Mouse (Mus musculus) lung, adult 2 months (tissue): ENCODE data around the gene Nudt3. TPM values are rescaled to one million over a fixed set of nuclear protein-coding genes. Genes with fewer than 3 reads are reported as not detected.

Experiments
- DNase-seq: peaks from one replicate; pipeline ENCODE4 v3.0.0; 2022
- H3K4me1 ChIP-seq: fragments of 200-500 bp; 2 replicates; pipeline ENCODE4 v1.6.1; 2011; ENCODE audit warnings: low read length; ENCODE audit not compliant: control insufficient read depth, insufficient read depth
- H3K4me3 ChIP-seq: fragments of 200-500 bp; replicated peaks from 2 replicates; pipeline ENCODE3; 2011; ENCODE audit warnings: low read depth, mild to moderate bottlenecking, control low read depth, low read length; ENCODE audit errors: extremely low read depth
- CTCF ChIP-seq: fragments of 200-500 bp; IDR thresholded peaks from 2 replicates; pipeline ENCODE4 v1.5.1; 2011; ENCODE audit warnings: mild to moderate bottlenecking, low read length, control low read depth; ENCODE audit not compliant: insufficient read depth
- POLR2A ChIP-seq: fragments of 200-500 bp; IDR thresholded peaks from 2 replicates; pipeline ENCODE4 v1.6.1; 2011; ENCODE audit warnings: low read depth, mild to moderate bottlenecking, control low read depth, low read length, borderline replicate concordance; ENCODE audit errors: extremely low read depth
- WGBS: fragments of 180-500 bp; shearing (Covaris S2); methylation state at CpG from one replicate; pipeline ENCODE4 v1.1.7; 2018; 5-methylcytosine and 5-hydroxymethylcytosine counted together
- polyA plus RNA-seq: library from polyadenylated mRNA; depleted of rRNA; stranded (reverse); fragments of >200 nt; gene quantifications from 2 replicates; pipeline ENCODE4 v1.2.3, GENCODE M21; 2012

Gene Nudt3
- polyA plus RNA-seq, 1 experiment, result 60.4 TPM

- H3K4me3 ChIP-seq, result no peak overlapping the region
- H3K4me1 ChIP-seq, result peaks cover 2% of the 10 kb centered on the region; the same call in 1 of the 2 replicates
- TF ChIP-seq POLR2A, result no peak
- no peak for TF ChIP-seq CTCF
- DNase-seq, result no peak
- WGBS, result 82% methylated on average over 8 of the region's 8 CpGs
Observed at GRCm38 (mm10) chr17:27571315-27571714, 52.0 kb downstream of the Nudt3 start.

- Histone ChIP-seq H3K4me1 (peaks cover 2% of the 10 kb centered on the region; the same call in 1 of the 2 replicates), H3K4me3 (no peak overlapping the region)
- whole genome bisulfite sequencing, result 77% methylated on average over 5 of the region's 5 CpGs
- DNase-seq, result no peak
- TF ChIP-seq POLR2A, result no peak
- TF ChIP-seq CTCF, result no peak
Observed at GRCm38 (mm10) chr17:27568228-27568627, 55.1 kb downstream of the Nudt3 start.

GRCm38 (mm10) chr17:27565942-27566267 is 57.4 kb downstream of the Nudt3 start:
- no peak for DNase-seq
- Histone ChIP-seq H3K4me1 (peaks cover 2% of the 10 kb centered on the region; the same call in 1 of the 2 replicates), H3K4me3 (peak overlapping the region; percentile 74)
- no peak for TF ChIP-seq CTCF
- TF ChIP-seq POLR2A, result peak; percentile 10; the same call in 1 of the 2 replicates
- WGBS, result under 1% methylated on average over 13 of the region's 13 CpGs

GRCm38 (mm10) chr17:27565163-27565941 is 57.9 kb downstream of the Nudt3 start, which contains the start of gene AI413582:
AI413582 (minus strand) TSS chr17:27565756.
- peak; percentile 96 for DNase-seq
- Histone ChIP-seq H3K4me3 (peak within 1 kb of the TSS; percentile 74), H3K4me1 (peaks cover 2% of the 10 kb centered on the region; the same call in 1 of the 2 replicates)
- WGBS, result under 1% methylated on average over 54 of the region's 58 CpGs
- TF ChIP-seq CTCF (peak; percentile 50; the same call in 1 of the 2 replicates), POLR2A (no peak; the same call in 1 of the 2 replicates)

GRCm38 (mm10) chr17:27564391-27565162 is 58.7 kb downstream of the Nudt3 start:
- no peak for DNase-seq
- no peak for TF ChIP-seq CTCF
- TF ChIP-seq POLR2A, result no peak
- WGBS, result 26% methylated on average over 20 of the region's 20 CpGs
- peak overlapping the region; percentile 66 for H3K4me3 ChIP-seq
- peaks cover 2% of the 10 kb centered on the region; the same call in 1 of the 2 replicates for H3K4me1 ChIP-seq

GRCm38 (mm10) chr17:27563771-27564244 is 59.5 kb downstream of the Nudt3 start:
- H3K4me1 ChIP-seq, result peaks cover 2% of the 10 kb centered on the region; the same call in 1 of the 2 replicates
- no peak for DNase-seq
- TF ChIP-seq POLR2A (no peak), CTCF (no peak)
- WGBS, result 67% methylated on average over 7 of the region's 7 CpGs
- no peak overlapping the region for H3K4me3 ChIP-seq

- peaks cover 2% of the 10 kb centered on the region; the same call in 1 of the 2 replicates for H3K4me1 ChIP-seq
- no peak for DNase-seq
Observed at GRCm38 (mm10) chr17:27561809-27562526, 61.3 kb downstream of the Nudt3 start.

GRCm38 (mm10) chr17:27560926-27561480 is 62.3 kb downstream of the Nudt3 start:
- TF ChIP-seq POLR2A, result no peak
- 79% methylated on average over 13 of the region's 13 CpGs for WGBS

More at GRCm38 (mm10) chr17:27561809-27562526, 61.3 kb downstream of the Nudt3 start:
- WGBS, result 54% methylated on average over 11 of the region's 11 CpGs
- no peak overlapping the region for H3K4me3 ChIP-seq
- no peak for TF ChIP-seq CTCF
- TF ChIP-seq POLR2A, result no peak

GRCm38 (mm10) chr17:27559596-27559995 is 63.7 kb downstream of the Nudt3 start:
- 72% methylated on average over 11 of the region's 12 CpGs for WGBS
- H3K4me1 ChIP-seq, result no peaks in the 10 kb centered on the region
- DNase-seq, result no peak
- no peak overlapping the region for H3K4me3 ChIP-seq
- no peak for TF ChIP-seq CTCF
- TF ChIP-seq POLR2A, result no peak

More at GRCm38 (mm10) chr17:27560926-27561480, 62.3 kb downstream of the Nudt3 start:
- DNase-seq, result no peak
- Histone ChIP-seq H3K4me3 (no peak overlapping the region), H3K4me1 (no peaks in the 10 kb centered on the region)

- no peak overlapping the region for H3K4me3 ChIP-seq
- no peak for DNase-seq
- no peak for TF ChIP-seq CTCF
- no peak for TF ChIP-seq POLR2A
- WGBS, result 39% methylated on average over 5 of the region's 5 CpGs
- no peaks in the 10 kb centered on the region for H3K4me1 ChIP-seq
Observed at GRCm38 (mm10) chr17:27558845-27559244, 64.5 kb downstream of the Nudt3 start.
